Mouse (Mus musculus): Measurements from ENCODE around the gene Gpa33. TPM values are rescaled to one million over a fixed set of nuclear protein-coding genes. Genes with fewer than 3 reads are reported as not detected.

Gpa33 gene
- not detected for total RNA-seq (2021)
- long read RNA-seq, experiment 1, result 0 reads
- long read RNA-seq, experiment 2, result 0 reads

DNA sequence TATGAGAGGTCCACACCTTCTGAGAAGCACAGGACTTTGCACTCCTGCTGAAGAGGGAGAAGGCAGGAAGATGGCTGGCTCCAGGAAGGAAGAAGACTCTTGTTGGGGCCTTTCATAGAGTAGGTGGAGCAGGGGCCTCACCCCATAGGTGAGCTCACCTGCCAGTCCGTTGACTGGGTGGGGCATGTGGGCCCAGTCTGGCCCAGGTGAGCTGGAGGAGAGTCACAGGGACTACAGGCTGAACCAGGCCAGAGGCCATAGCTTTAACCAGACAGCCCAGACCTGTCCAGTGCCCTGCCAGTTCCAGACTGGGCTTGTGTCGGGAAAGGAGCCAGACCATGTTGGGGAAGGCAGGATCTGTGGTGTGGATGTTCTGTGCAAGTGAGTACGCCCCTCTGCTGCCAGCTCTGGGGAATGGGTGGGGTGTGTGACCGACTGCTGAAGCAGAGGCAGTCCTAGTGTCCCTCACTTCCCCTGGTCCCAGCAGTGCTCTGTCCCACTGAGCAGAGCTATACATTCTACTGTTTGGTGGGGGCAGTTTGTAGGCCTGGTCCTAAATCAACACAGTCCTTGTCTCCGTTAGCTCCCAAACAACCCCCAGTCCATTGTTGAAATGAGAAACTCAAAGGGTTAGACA, at the start of gene Gpa33:
Gene Gpa33, plus strand, starts transcription at position 15 of the 637 bp plus-strand sequence.
- no peak for DNase-seq
- intact Hi-C loops (cut with DNase I), result no loop called here

- intact Hi-C loops (cut with DNase I), result no loop called here
- DNase-seq, result no peak
Measured at GRCm38 (mm10) chr1:166088446-166089170, 41.4 kb upstream of the Gpa33 start.

DNA sequence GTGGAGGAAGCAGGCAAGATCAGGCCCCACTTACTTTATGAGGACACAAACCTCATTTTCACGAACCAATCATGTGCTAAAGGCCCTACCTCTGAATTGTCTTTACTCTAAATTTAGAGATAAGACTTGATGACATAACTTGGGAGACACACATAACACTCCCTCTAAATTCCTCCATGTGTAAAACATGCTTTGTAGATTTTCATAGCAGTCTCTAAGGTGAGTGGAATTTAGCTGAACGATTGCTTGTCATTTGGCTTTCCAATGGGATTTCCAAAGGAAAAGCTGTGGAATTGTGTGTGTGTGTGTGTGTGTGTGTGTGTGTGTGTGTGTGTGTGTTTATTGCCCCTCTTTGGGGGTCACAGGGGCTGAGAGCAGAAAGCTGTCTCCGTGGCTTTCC, 40.7 kb upstream of the Gpa33 start:
- DNase-seq, result no peak
- intact Hi-C loops (cut with DNase I), result no loop called here

- intact Hi-C loops (cut with DNase I), result loop anchor here (5.0 kb wide), 1 partner anchor 32 kb away; no protein-coding TSS in a partner anchor
- no peak for DNase-seq
Measured at GRCm38 (mm10) chr1:166089739-166090138, 40.3 kb upstream of the Gpa33 start.

DNA sequence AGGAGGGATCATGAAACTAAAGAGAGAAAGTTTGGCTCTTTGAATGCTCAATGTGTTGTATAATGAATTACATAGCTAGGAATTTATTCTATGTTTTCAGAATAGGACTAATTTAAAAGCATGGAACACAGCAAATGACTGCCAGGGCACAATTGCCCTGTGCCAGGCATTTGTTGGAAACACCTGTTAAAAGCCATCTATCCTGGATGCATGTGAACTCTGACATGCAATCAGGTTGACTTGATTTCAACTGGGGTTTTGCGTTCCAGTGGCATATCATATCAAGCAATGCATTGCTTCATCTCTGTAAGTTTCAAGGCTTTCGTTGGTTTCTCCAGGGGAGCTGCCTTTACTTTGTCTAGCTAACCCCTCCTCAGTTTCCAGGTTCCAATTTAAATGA, 39.7 kb upstream of the Gpa33 start:
- DNase-seq, result no peak
- intact Hi-C loops (cut with DNase I), result loop anchor here (5.0 kb wide), 1 partner anchor 33 kb away; no protein-coding TSS in a partner anchor

DNA sequence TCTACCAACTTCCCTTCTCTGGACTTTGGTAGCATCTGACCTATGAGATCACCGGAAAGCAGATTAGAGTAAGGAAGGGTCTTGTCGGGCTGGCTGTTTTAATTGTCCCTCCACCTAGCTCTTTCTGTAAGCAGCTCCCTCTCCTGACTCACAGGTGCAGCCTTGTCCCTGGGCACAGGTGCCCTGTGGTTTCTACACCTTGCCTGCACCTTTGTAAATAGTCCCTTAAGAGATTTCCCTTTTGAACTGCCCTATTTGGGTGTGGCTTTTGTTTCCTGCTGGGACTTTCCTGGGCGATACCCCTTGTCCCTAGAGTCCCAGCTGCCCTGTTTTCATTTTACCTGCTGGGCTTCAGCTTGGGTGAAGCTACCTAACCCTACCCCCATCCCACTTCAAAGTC, 35.6 kb upstream of the Gpa33 start:
- intact Hi-C loops (cut with DNase I), result loop anchor here (5.0 kb wide), 1 partner anchor 37 kb away; no protein-coding TSS in a partner anchor
- DNase-seq, result no peak

DNA sequence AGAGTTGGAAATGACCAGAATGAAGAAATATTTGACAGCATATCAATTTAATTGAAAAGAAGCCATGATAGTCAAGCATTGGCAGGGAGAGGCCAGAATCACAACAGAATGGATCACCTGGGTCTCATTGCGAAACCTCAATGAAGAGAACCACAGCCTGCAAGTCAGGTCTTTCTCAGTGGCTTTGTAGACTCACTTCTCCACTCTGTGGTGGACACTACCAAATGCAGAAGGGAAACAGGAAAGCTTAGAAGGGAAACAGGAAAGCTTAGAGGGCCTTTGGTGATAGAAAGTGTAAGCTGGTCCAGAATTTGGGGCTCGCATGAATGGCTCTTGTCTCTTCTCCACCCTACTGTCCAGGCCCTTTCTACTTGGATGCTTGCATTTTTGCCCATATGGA, 31.9 kb upstream of the Gpa33 start:
- intact Hi-C loops (cut with DNase I), result no loop called here
- DNase-seq, result no peak

GRCm38 (mm10) chr1:166102920-166103608, 27.0 kb upstream of the Gpa33 start:
- intact Hi-C loops (cut with DNase I), result loop anchor here (2.0 kb wide), 1 partner anchor 52 kb away; no protein-coding TSS in a partner anchor
- no peak for DNase-seq

- no peak for DNase-seq
- intact Hi-C loops (cut with DNase I), result no loop called here
Measured at GRCm38 (mm10) chr1:166104858-166105257, 25.2 kb upstream of the Gpa33 start.

DNA sequence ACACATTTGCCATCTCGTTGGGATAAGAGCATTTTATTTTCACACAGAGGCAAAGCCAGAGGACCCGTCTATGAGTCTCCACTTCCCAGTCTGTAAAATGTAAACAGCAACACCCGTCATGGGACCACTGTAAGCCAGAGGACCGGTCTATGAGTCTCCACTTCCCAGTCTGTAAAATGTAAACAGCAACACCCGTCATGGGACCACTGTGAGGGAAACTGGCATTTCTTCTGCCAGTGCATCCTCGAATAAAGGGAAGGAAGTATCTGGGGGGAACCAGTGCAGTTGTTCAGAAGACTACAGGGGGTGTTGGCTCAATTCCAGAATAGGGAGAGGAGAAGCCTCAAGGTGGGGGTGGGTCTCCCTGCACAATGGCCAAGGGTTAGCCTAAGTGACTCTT, 24.6 kb upstream of the Gpa33 start:
- intact Hi-C loops (cut with DNase I), result no loop called here
- DNase-seq, result no peak

DNA sequence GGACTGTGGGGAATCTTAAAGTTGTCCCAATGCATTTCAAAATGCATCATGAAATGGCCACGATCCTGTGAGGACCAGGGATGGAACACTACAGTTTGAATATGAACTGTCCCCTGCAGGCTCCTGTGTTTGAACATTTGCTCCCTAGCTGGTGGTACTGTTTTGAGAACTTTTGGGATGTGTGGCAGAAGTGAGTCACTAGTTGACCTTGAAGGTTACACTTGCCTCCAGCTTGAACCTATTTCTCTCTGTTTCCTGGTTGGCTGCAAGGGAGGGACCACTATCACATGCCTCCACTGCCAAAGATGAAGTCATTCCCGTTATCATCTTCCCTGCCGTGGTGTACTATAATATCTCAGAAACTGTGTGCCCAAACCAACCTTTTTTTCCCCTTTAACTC, 15.1 kb upstream of the Gpa33 start:
- intact Hi-C loops (cut with DNase I), result no loop called here

GRCm38 (mm10) chr1:166115719-166116118, 14.3 kb upstream of the Gpa33 start:
- no peak for DNase-seq
- intact Hi-C loops (cut with DNase I), result no loop called here

More for the DNA sequence above, 15.1 kb upstream of the Gpa33 start:
- DNase-seq, result no peak

DNA sequence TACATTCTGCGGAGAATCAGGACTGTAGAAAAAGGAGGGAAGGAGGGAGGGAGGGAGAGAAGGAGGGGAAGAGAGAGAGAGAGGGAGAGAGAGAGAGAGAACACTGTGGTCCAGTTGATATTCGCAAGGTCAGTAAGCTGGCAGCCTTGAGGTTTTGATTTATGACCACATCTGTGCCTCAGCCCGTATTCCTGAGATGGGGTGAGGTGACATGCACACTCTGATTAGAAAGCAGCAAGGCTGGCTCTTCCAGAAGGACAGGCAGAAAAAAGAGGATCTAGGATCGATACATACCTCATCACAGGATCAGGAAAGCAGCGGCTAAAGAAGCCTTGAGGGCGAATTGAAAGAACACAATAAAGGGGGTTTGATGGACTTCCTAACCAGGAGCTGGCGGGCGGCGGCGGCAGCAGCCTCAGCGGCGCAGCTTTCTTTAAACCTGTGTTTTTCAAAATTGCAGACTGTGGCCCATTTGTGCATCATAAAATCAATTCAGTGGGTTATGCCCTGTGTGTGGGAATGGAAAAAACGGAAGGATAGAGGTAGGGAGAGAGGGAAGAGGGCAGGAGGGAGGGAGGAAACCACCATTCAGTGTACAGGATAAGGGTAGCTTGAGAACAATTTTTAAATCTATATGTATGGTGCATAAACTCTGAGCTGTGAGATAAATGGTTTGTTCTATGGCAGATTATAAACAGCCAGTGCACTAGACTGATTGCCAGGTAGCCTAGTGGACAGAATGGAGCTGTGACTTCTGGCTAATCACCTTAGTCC, 12.0 kb upstream of the Gpa33 start:
- intact Hi-C loops (cut with DNase I), result no loop called here

DNA sequence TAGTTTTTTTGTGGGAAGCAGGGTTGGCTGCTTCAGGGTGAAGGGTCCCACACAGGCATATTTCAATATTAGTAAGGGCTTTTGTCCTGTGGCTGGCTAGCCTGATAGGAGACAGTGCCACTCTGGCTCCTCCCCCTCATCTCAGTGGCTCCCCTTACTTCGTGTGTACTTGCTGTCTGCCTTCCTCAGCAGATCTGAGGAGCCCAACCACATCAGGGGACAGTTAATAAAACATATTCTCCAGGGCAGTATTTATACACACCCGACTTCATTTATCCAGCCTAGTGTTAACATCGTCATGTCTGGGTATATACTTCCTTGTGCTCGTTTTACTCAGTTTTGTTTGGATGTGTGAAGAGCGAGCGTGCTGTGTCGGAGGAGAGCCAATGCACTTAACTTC, 7.9 kb upstream of the Gpa33 start:
- intact Hi-C loops (cut with DNase I), result no loop called here
- DNase-seq, result no peak

More for the DNA sequence above, 12.0 kb upstream of the Gpa33 start:
- DNase-seq, result no peak

GRCm38 (mm10) chr1:166123045-166123444, 7.0 kb upstream of the Gpa33 start:
- intact Hi-C loops (cut with DNase I), result no loop called here
- DNase-seq, result no peak

- intact Hi-C loops (cut with DNase I), result no loop called here
- DNase-seq, result no peak
Measured at GRCm38 (mm10) chr1:166123751-166124150, 6.3 kb upstream of the Gpa33 start.

GRCm38 (mm10) chr1:166124932-166125593, 5.0 kb upstream of the Gpa33 start:
- intact Hi-C loops (cut with DNase I), result no loop called here
- no peak for DNase-seq

GRCm38 (mm10) chr1:166126290-166126689, 3.7 kb upstream of the Gpa33 start:
- intact Hi-C loops (cut with DNase I), result no loop called here
- no peak for DNase-seq

DNA sequence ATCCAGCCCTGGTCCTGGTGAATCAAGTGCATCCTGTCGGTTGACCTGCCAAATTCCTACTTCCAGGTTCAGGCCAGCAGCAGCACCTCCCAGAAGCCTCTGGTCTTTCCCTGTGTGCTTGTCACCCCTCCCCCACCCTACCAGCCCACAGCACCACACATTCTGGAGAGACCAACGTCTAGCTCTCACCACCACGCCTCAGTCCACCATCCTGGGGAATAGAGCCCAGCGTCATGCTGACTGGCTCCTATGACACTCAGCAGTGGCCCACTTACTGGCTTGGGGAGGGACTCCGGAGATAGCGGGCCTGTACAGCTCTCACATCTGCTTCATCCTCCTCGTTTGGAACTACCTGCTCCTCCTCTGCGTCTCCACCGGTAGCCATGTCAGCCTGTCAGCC, 3.2 kb upstream of the Gpa33 start:
- intact Hi-C loops (cut with DNase I), result no loop called here
- DNase-seq, result peak in 1 of 2 experiments; percentile 18

DNA sequence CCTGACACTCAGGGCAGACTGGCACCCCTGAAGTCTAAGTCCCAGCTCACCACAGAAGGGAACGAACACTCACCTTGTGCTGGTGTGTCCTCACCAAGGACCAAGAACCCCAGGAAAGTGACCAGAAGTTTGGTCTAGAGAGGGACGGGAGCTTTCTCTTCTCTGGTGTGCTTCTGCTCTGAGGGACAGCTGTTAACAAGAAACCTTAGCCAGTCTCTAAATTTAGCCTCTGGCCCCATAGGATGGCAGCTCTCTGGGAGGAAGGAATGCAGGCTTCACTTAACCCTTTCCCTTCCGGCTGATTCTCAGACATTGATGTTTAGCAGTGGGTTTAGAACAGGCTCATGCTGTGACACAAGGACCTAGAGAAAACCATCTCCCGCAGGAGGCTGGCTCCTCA, 2.3 kb upstream of the Gpa33 start, which contains the start of gene Dusp27:
Gene Dusp27, minus strand, starts transcription at position 204 of the 400 bp plus-strand sequence.
- no peak for DNase-seq
- intact Hi-C loops (cut with DNase I), result no loop called here

All from gastrocnemius, postnatal 36 days (tissue).